In genomic region chr14:31422961-31423791, GRCm38 (mm10) we compare ENCODE assay signal across 8 mouse cellular contexts. TPM values are rescaled to one million over a fixed set of nuclear protein-coding genes. Genes with fewer than 3 reads are reported as not detected.
DNase-seq lines count a peak whose midpoint lies in the region; ATAC-seq and TF ChIP-seq lines count a peak whose summit lies in the region.

No protein-coding gene starts in this region.

- DNase-seq in layer of hippocampus, adult 2 months (ENCODE audit: low spot score in 2 of 2): peak in 1 of 2 experiments; percentile 46
- DNase-seq in layer of hippocampus, postnatal 36 days: no peak
- peak; percentile 60 for DNase-seq in brain, embryonic 14.5 days (ENCODE audit: low read depth)
- peak; percentile 91 for DNase-seq in heart, postnatal 0 days (ENCODE audit: low spot score)
- DNase-seq in kidney, postnatal 36 days: peak; percentile 88 to 90
- peak; percentile 88 to 91 for DNase-seq in lung, postnatal 4 days
- no peak for DNase-seq in thymus, adult 2 months
- no peak for DNase-seq in MN1 (ENCODE audit: low spot score)

- no peak overlapping the region for H3K4me3 ChIP-seq in layer of hippocampus, adult 2 months
- no peak overlapping the region for H3K4me3 ChIP-seq in heart, postnatal 0 days (ENCODE audit: low read depth, low read length)
- no peak overlapping the region for H3K4me3 ChIP-seq in thymus, adult 2 months (ENCODE audit: control insufficient read depth, insufficient read depth, low read length)

- peak overlapping the region; percentile 32 for H3K4me2 ChIP-seq in heart, postnatal 0 days (ENCODE audit: low read depth, low read length)

- peak; percentile 90 for TF ChIP-seq EP300 in heart, postnatal 0 days (IDR thresholded peaks at IDR 0.05; ENCODE audit: low read depth)

- no peak for TF ChIP-seq CTCF in layer of hippocampus, adult 2 months (conservative IDR thresholded peaks at IDR 0.05)
- TF ChIP-seq CTCF in brain, embryonic 14.5 days (IDR thresholded peaks at IDR 0.05; ENCODE audit: borderline replicate concordance, extremely low read depth, insufficient read depth, insufficient read length): no peak
- no peak for TF ChIP-seq CTCF in heart, postnatal 0 days (IDR thresholded peaks at IDR 0.05; ENCODE audit: low read depth)
- TF ChIP-seq CTCF in thymus, adult 2 months (IDR thresholded peaks at IDR 0.05; ENCODE audit: borderline replicate concordance, control insufficient read depth, extremely low read depth, insufficient read depth, low read length, poor library complexity): no peak

- no peak overlapping the region for H3K9ac ChIP-seq in heart, postnatal 0 days (replicated peaks; ENCODE audit: low read depth, low read length)

- no peaks in the 10 kb centered on the region for H3K9me3 ChIP-seq in heart, postnatal 0 days (replicated peaks; ENCODE audit: control insufficient read depth, low read length)

- H3K36me3 ChIP-seq in heart, postnatal 0 days (replicated peaks; ENCODE audit: control insufficient read depth, insufficient read depth, low read length): 0 out of 2 replicates have a peak, but pooled peaks cover 5% of the 10 kb centered on the region
- no peaks in the 10 kb centered on the region for H3K36me3 ChIP-seq in thymus, adult 2 months (ENCODE audit: control insufficient read depth, insufficient read depth, low read length)

- TF ChIP-seq POLR2A in brain, embryonic 14.5 days (IDR thresholded peaks at IDR 0.05; ENCODE audit: borderline replicate concordance, extremely low read depth, insufficient read depth, insufficient read length, poor library complexity, severe bottlenecking): no peak
- no peak for TF ChIP-seq POLR2A in thymus, adult 2 months (IDR thresholded peaks at IDR 0.05; ENCODE audit: control insufficient read depth, extremely low read depth, insufficient read depth, low read length, poor library complexity)

- peak overlapping the region; percentile 61 for H3K27ac ChIP-seq in layer of hippocampus, adult 2 months
- peak overlapping the region; percentile 77 for H3K27ac ChIP-seq in heart, postnatal 0 days (ENCODE audit: low read depth)
- H3K27ac ChIP-seq in thymus, adult 2 months (ENCODE audit: control insufficient read depth, insufficient read depth, low read length): no peak overlapping the region

- peak; percentile 72 for ATAC-seq in heart, postnatal 0 days (ENCODE audit: insufficient read depth, low read depth)

- no peaks in the 10 kb centered on the region for H3K27me3 ChIP-seq in heart, postnatal 0 days (ENCODE audit: control insufficient read depth, insufficient read depth, low read length)
- H3K27me3 ChIP-seq in thymus, adult 2 months (ENCODE audit: control insufficient read depth, insufficient read depth, low read length): no peaks in the 10 kb centered on the region

- peaks cover 60% of the 10 kb centered on the region for H3K4me1 ChIP-seq in heart, postnatal 0 days (ENCODE audit: control insufficient read depth, insufficient read depth)
- H3K4me1 ChIP-seq in thymus, adult 2 months (replicated peaks; ENCODE audit: control insufficient read depth, insufficient read depth, low read length): 0 out of 2 replicates have a peak, but pooled peaks cover 4% of the 10 kb centered on the region

- WGBS in heart, postnatal 0 days: 31% methylated on average over 11 of the region's 11 CpGs
- 55% methylated on average over 11 of the region's 11 CpGs for WGBS in thymus, adult 2 months

RNA-seq across cellular contexts. Expression of gene Sh3bp5, which starts 12.7 kb away (rescaled TPM):
- 100 to 1,000 TPM; 147 to 158 TPM for total RNA-seq in layer of hippocampus, adult 2 months (2021)
- 100 to 1,000 TPM; 157 to 168 TPM for total RNA-seq in layer of hippocampus, postnatal 36 days (2021)
- 110 and 167 TPM in 2 replicates for polyA plus RNA-seq in brain, embryonic 14.5 days (2012; rRNA removed)
- 10.2 and 14.2 TPM in 2 replicates for total RNA-seq in heart, postnatal 0 days (2014; rRNA removed; ENCODE audit: low replicate concordance)
- 37.6 and 43.4 TPM in 2 replicates for polyA plus RNA-seq in heart, postnatal 0 days (2015; fragmentation: Nextera tagmentation; extraction: Ambion mirVana)
- polyA plus RNA-seq in thymus, adult 2 months (2012; rRNA removed): 10.5 and 10.7 TPM in 2 replicates

Comparison
In these comparisons a context has a peak if more than half of its experiments do, and no peak if none do; other contexts are left out.
1. DNase-seq: peak in brain, embryonic 14.5 days (single experiment), heart, postnatal 0 days (single experiment), kidney, postnatal 36 days (2 of 2) and lung, postnatal 4 days (2 of 2); none in layer of hippocampus, postnatal 36 days (0 of 2), thymus, adult 2 months (single experiment) and MN1 (single experiment).